Mouse (Mus musculus) CH12F3 (cell line): ENCODE results near the gene Wasf1.

ENCODE experiments used
- in situ Hi-C: fragments of 300-500 bp; cut with MboI; formaldehyde crosslinking; loops from 2 replicates; pipeline ENCODE4 v1.14.3; 2020; ENCODE audit warnings: low sequenced_read_pairs

Wasf1 gene

DNA sequence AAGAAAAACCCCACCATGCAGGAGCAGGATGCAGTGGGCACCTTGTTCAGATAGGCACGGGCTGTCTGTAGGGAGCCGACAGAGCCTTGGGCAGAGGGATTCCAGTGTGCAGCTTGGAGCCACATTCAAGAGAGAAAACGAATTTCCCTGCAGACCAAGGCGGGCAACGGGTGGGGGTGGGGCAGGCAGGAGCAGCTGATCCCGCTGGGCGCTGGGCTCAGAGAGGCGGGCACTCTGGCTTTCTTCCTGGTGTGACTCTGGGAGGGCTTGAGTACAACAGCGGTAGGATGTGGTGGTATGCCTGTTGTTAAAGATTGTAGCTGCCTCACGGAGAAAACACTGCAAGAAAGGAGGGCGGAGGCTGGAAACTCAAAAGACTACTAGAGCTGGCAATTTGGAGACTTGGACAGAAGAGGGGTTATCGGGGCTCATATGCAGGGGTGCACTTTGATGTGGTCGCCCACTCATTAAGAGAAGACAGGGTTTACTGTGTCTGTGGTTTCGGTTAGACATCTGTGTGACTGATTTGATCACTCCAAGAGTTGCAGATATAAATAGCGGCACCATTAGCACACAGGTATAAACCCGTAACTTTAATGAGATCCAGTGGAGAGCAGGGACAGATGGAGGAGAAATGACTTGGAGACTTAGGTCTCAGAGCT lies 86.2 kb downstream of the Wasf1 start:
- in situ Hi-C loops = no loop called here

DNA sequence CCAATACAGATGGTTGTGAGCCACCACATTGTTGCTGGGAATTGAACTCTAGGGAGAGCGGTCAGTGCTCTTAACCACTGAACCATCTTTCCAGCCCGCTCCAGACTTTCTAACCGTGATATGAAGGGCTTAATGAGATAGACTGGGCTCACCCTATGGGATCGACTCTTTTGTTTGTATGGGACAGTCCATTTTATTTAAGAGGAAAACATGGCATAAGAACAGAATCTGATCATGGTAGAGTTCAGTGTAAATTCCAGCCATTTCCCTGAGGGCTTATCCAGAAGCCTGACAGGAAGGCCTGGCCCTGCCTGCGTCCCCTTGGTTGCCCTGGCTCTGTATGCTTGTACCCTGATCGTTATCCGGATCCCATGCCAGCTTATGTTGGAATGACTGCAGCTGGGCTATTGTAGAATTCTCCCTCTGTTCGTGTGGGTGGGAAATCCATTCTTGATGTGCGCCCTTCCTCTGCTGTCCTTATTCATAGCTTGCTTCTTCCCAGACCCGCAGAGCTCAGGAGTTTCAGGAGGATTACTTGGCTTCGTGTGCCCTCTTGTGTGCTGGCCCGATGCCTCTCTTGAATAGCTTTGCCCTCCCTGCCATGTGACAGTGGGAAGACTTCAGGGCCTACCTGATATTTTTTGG lies 87.4 kb downstream of the Wasf1 start:
- in situ Hi-C loops = no loop called here

DNA sequence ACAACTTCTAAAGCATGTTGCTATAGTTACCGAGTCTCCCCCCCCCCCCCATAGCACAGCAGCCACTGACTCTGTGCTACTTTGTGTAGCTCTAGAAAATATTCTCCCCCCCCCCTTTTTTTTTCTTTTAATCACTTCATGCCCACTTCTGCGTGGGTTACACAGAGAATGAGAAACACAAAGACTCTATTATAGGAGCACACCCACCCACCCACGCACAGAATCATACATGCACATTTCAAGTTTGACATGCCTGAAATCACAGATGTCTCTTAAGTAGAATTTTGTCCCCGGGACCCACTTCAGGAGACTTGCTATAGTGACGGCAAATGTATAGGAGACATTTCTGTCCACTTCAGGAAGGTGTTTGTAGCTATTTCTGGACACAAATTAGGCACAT lies 88.0 kb downstream of the Wasf1 start:
- in situ Hi-C loops = no loop called here

DNA sequence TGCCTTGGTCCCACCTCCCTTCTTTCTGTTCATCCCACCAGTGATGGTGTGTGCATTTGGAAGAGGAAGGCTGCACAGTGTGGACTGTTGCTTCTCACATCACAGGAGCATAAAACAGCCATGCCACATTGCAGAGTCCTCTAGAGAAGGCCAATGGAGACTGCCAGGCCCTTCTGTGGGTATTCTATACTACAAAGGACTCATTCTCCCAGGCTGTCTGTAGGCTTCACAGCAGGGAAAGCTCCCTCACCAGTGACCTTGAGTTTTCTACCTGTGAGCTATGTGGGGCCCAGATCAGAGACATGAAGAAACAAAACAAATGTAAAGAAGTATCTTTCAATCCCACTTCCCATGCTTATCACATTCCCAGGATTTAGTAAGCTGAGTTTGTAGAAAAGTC lies 100.5 kb downstream of the Wasf1 start:
- in situ Hi-C loops = no loop called here

DNA sequence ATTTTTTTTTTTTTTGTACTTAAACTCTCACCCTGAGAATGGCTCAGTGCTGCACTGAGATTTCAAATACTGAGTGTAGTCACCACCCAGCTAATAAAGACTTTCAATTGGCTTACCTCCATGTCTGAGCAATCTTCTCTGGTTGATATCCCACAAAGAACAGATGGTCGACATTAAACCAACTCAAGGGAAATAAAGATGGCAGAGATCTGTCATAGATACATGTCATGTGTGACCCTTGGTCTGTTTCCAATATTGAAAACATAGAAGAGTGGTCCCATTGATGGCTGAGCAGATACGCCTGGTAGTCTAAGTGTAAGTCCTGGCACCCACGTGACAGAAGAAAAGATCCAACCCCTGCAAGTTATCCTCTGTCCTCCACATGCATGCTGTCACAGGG lies 101.3 kb downstream of the Wasf1 start:
- in situ Hi-C loops = no loop called here

DNA sequence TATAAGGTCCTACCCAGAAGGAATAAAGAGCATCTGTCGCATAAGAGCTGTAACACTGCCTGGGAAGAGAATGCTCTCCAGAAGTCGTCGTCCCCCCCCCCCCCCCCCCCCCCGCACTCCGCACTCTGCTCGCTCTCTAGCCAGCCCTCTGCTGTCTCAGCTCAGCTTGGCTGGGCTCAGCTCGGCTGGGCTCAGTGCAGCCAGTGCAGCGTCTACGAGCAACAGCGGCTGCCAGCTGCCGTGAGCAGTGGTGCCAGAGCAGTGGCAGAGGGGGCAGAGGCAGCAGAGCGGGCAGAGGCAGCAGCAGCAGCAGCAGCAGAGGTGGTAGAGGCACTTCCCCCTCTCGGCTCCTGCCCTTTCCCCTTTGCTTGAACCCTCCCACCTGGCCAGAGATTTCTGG lies 102.1 kb downstream of the Wasf1 start:
- in situ Hi-C loops = no loop called here
